Mouse (Mus musculus): ENCODE data around the gene Psenen. TPM values are rescaled to one million over a fixed set of nuclear protein-coding genes. Genes with fewer than 3 reads are reported as not detected.

Psenen gene
- polyA plus RNA-seq, 1 experiment from 2014 or later: 121 TPM

DNA sequence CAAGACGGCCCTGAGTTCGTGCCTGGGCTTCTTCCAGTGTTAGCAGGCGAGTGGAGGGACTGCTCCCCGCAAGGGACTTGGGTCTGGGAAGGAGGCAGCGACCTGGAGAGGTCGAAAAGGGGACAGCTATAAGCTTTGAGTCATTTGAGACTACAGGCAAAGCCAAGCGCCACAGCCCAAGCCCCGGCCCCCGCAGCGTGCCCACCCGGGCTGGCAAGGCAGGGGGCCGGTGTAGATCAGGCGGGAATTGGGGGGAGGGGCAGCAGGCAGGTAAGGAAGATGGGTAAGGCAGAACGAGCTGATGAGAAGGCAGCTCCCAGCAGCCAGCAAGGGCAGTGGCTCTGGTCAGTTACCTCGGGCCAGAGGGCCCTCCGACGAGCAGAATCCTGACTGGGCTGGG, 37.0 kb downstream of the Psenen start:
- 33% methylated on average over 17 of the region's 17 CpGs for WGBS
- H3K4me2 ChIP-seq (ENCODE audit: low read length): no peak overlapping the region
- no peak for ATAC-seq
- H3K9me3 ChIP-seq (ENCODE audit: control insufficient read depth, low read length): no peaks in the 10 kb centered on the region
- H3K36me3 ChIP-seq (ENCODE audit: control insufficient read depth, insufficient read depth): peaks cover 52% of the 10 kb centered on the region
- H3K9ac ChIP-seq (replicated peaks; ENCODE audit: low read depth, low read length): peak overlapping the region; percentile 27; the same call in 1 of the 2 replicates
- H3K27me3 ChIP-seq (replicated peaks; ENCODE audit: control insufficient read depth, insufficient read depth, low read length): no peaks in the 10 kb centered on the region
- peaks cover 2% of the 10 kb centered on the region; the same call in 1 of the 2 replicates for H3K4me1 ChIP-seq (replicated peaks; ENCODE audit: control insufficient read depth, insufficient read depth, low read length)
- no peak overlapping the region for H3K27ac ChIP-seq (ENCODE audit: low read length)
- H3K4me3 ChIP-seq (replicated peaks; ENCODE audit: low read length): no peak overlapping the region

GRCm38 (mm10) chr7:30525954-30526353, 37.5 kb downstream of the Psenen start:
- Histone ChIP-seq H3K9ac (replicated peaks; ENCODE audit: low read depth, low read length) (peak overlapping the region; percentile 27; the same call in 1 of the 2 replicates), H3K36me3 (ENCODE audit: control insufficient read depth, insufficient read depth) (peaks cover 52% of the 10 kb centered on the region), H3K27me3 (replicated peaks; ENCODE audit: control insufficient read depth, insufficient read depth, low read length) (no peaks in the 10 kb centered on the region), H3K4me3 (replicated peaks; ENCODE audit: low read length) (no peak overlapping the region), H3K4me2 (ENCODE audit: low read length) (no peak overlapping the region), H3K4me1 (replicated peaks; ENCODE audit: control insufficient read depth, insufficient read depth, low read length) (no peaks in the 10 kb centered on the region), H3K27ac (ENCODE audit: low read length) (no peak overlapping the region), H3K9me3 (ENCODE audit: control insufficient read depth, low read length) (no peaks in the 10 kb centered on the region)
- ATAC-seq: no peak
- 41% methylated on average over 10 of the region's 10 CpGs for WGBS

DNA sequence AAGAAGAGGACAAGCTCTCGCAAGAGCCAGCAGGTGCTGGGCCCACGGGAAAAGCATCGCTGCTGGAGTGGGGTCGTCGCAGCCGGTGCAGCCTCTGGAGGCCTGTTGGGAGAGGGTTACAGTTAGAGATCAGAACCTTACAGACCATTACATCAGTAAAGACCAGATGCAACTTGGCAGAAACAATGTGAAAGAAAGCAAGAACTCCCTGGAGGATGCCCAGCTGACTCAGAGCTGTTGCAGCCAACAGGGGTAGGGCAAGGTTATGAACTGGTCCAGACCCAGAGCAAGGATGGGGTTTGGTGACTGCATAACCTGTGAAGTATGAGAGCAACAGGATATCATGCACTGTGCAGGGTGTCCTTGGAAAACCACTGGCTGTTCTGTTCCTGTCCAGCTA, 38.9 kb downstream of the Psenen start:
- no peaks in the 10 kb centered on the region for H3K9me3 ChIP-seq (ENCODE audit: control insufficient read depth, low read length)
- H3K4me2 ChIP-seq (ENCODE audit: low read length): no peak overlapping the region
- H3K9ac ChIP-seq (replicated peaks; ENCODE audit: low read depth, low read length): no peak overlapping the region
- no peak overlapping the region for H3K4me3 ChIP-seq (replicated peaks; ENCODE audit: low read length)
- peaks cover 7% of the 10 kb centered on the region for H3K4me1 ChIP-seq (replicated peaks; ENCODE audit: control insufficient read depth, insufficient read depth, low read length)
- no peak for ATAC-seq
- H3K27ac ChIP-seq (ENCODE audit: low read length): no peak overlapping the region
- no peaks in the 10 kb centered on the region for H3K27me3 ChIP-seq (replicated peaks; ENCODE audit: control insufficient read depth, insufficient read depth, low read length)
- 85% methylated on average over 6 of the region's 6 CpGs for WGBS
- peaks cover 45% of the 10 kb centered on the region for H3K36me3 ChIP-seq (ENCODE audit: control insufficient read depth, insufficient read depth)

DNA sequence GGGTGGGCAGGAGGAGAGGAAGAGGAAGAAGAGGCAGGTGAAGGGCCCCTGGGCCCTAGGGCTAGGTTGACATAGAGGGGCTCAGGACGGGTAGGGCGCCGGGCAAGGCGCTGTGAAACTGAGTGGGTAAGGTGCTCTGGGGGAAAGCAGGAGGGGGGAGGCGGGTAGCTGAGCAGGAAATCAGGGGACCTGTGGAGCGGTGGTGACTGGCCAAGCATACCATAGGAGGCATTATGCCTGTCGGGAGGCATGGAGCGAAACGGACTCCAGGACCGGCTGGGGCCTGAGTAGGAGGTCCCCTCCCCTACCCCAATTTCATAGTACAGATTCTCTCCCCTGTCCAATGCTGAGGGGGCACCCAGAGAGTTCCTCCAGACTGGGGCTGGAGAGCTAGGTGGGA, 40.6 kb downstream of the Psenen start:
- Histone ChIP-seq H3K4me3 (replicated peaks; ENCODE audit: low read length) (no peak overlapping the region), H3K9ac (replicated peaks; ENCODE audit: low read depth, low read length) (no peak overlapping the region), H3K9me3 (ENCODE audit: control insufficient read depth, low read length) (no peaks in the 10 kb centered on the region), H3K36me3 (ENCODE audit: control insufficient read depth, insufficient read depth) (peaks cover 32% of the 10 kb centered on the region), H3K4me1 (replicated peaks; ENCODE audit: control insufficient read depth, insufficient read depth, low read length) (peaks cover 7% of the 10 kb centered on the region), H3K4me2 (ENCODE audit: low read length) (no peak overlapping the region), H3K27ac (ENCODE audit: low read length) (no peak overlapping the region), H3K27me3 (replicated peaks; ENCODE audit: control insufficient read depth, insufficient read depth, low read length) (no peaks in the 10 kb centered on the region)
- ATAC-seq: no peak
- WGBS: 78% methylated on average over 10 of the region's 10 CpGs

- WGBS: 67% methylated on average over 5 of the region's 5 CpGs
- no peak overlapping the region for H3K27ac ChIP-seq (ENCODE audit: low read length)
- peak; percentile 11; the same call in 1 of the 2 replicates for ATAC-seq
Observed at GRCm38 (mm10) chr7:30520856-30521255, 42.6 kb downstream of the Psenen start.

DNA sequence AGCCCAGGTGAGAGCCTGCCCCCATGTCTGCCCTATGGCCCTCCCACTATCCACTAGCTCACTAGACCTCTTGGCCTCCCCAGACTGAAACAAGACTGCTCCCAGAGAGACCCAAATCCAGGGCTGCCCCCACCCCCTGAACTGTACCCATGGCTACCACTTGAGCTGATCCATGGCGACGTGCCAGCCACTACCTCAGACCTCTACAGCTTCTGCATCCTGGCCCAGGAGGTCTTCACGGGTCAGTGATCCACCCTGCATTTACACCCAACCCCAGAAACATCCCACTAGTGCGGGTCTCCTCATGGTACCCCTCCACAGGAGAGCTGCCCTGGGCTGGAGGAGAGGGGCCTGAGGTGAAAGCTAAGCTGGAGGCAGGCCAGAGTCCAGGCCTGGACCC, 43.0 kb downstream of the Psenen start:
- no peak overlapping the region for H3K4me2 ChIP-seq (ENCODE audit: low read length)
- no peaks in the 10 kb centered on the region for H3K27me3 ChIP-seq (replicated peaks; ENCODE audit: control insufficient read depth, insufficient read depth, low read length)
- ATAC-seq: peak; percentile 19; the same call in 1 of the 2 replicates
- H3K27ac ChIP-seq (ENCODE audit: low read length): no peak overlapping the region
- H3K9ac ChIP-seq (replicated peaks; ENCODE audit: low read depth, low read length): no peak overlapping the region
- WGBS: 61% methylated on average over 4 of the region's 4 CpGs
- H3K36me3 ChIP-seq (ENCODE audit: control insufficient read depth, insufficient read depth): peaks cover 12% of the 10 kb centered on the region
- H3K9me3 ChIP-seq (ENCODE audit: control insufficient read depth, low read length): no peaks in the 10 kb centered on the region
- no peak overlapping the region for H3K4me3 ChIP-seq (replicated peaks; ENCODE audit: low read length)
- H3K4me1 ChIP-seq (replicated peaks; ENCODE audit: control insufficient read depth, insufficient read depth, low read length): peaks cover 7% of the 10 kb centered on the region

More at GRCm38 (mm10) chr7:30520856-30521255, 42.6 kb downstream of the Psenen start:
- H3K27me3 ChIP-seq (replicated peaks; ENCODE audit: control insufficient read depth, insufficient read depth, low read length): no peaks in the 10 kb centered on the region
- H3K4me3 ChIP-seq (replicated peaks; ENCODE audit: low read length): no peak overlapping the region
- no peak overlapping the region for H3K9ac ChIP-seq (replicated peaks; ENCODE audit: low read depth, low read length)
- H3K9me3 ChIP-seq (ENCODE audit: control insufficient read depth, low read length): no peaks in the 10 kb centered on the region
- H3K36me3 ChIP-seq (ENCODE audit: control insufficient read depth, insufficient read depth): peaks cover 16% of the 10 kb centered on the region
- peaks cover 7% of the 10 kb centered on the region for H3K4me1 ChIP-seq (replicated peaks; ENCODE audit: control insufficient read depth, insufficient read depth, low read length)
- H3K4me2 ChIP-seq (ENCODE audit: low read length): no peak overlapping the region

- Histone ChIP-seq H3K9me3 (ENCODE audit: control insufficient read depth, low read length) (no peaks in the 10 kb centered on the region), H3K4me3 (replicated peaks; ENCODE audit: low read length) (no peak overlapping the region), H3K4me1 (replicated peaks; ENCODE audit: control insufficient read depth, insufficient read depth, low read length) (peaks cover 7% of the 10 kb centered on the region), H3K4me2 (ENCODE audit: low read length) (no peak overlapping the region), H3K27me3 (replicated peaks; ENCODE audit: control insufficient read depth, insufficient read depth, low read length) (no peaks in the 10 kb centered on the region), H3K9ac (replicated peaks; ENCODE audit: low read depth, low read length) (no peak overlapping the region), H3K36me3 (ENCODE audit: control insufficient read depth, insufficient read depth) (no peaks in the 10 kb centered on the region; the same call in 1 of the 2 replicates), H3K27ac (ENCODE audit: low read length) (no peak overlapping the region)
- WGBS: 43% methylated on average over 8 of the region's 8 CpGs
- no peak for ATAC-seq
Observed at GRCm38 (mm10) chr7:30518325-30518724, 45.1 kb downstream of the Psenen start.

DNA sequence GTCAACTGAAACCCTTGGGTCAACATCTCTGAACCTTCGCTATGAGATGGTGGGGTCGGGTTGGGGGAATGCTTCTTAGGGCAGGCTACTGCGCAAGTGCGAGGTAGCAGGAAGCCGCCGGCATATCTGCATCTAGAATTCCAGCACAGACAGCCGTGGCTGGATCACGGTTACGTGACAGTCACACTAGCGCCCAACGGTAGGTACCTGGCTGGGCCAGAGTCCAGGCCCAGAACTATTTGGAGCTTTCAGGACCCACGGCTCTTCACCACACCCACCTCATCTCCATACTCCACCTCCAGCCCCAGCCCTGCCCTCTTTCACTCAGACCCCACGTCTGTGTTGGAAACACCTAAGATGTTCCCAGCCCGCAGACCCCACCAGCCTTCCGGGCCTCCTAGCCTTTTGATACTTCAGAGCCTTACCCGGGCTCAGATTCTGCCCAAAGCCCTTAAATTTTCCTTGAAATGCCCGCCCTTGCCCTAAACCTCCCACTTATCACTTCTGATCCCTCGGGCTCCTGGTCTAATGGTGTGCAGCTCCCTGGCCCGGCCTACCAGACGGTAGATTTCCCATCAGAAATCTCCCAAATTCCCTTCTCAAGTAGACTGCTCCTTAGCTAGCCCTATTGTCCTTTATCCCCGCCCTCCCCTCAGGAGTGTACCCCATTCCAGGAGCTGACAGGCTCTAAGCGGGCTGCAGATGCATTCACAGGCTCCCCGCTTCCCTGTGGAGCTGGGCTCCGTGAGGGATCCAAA, 48.2 kb downstream of the Psenen start:
- Histone ChIP-seq H3K36me3 (ENCODE audit: control insufficient read depth, insufficient read depth) (no peaks in the 10 kb centered on the region), H3K9me3 (ENCODE audit: control insufficient read depth, low read length) (no peaks in the 10 kb centered on the region), H3K4me1 (replicated peaks; ENCODE audit: control insufficient read depth, insufficient read depth, low read length) (peaks cover 2% of the 10 kb centered on the region), H3K4me3 (replicated peaks; ENCODE audit: low read length) (no peak overlapping the region), H3K4me2 (ENCODE audit: low read length) (no peak overlapping the region), H3K27me3 (replicated peaks; ENCODE audit: control insufficient read depth, insufficient read depth, low read length) (no peaks in the 10 kb centered on the region), H3K9ac (replicated peaks; ENCODE audit: low read depth, low read length) (no peak overlapping the region), H3K27ac (ENCODE audit: low read length) (no peak overlapping the region)
- ATAC-seq: no peak
- 59% methylated on average over 24 of the region's 24 CpGs for WGBS
